ENCODE assay signal across 20 mouse cellular contexts in the genomic region with DNA sequence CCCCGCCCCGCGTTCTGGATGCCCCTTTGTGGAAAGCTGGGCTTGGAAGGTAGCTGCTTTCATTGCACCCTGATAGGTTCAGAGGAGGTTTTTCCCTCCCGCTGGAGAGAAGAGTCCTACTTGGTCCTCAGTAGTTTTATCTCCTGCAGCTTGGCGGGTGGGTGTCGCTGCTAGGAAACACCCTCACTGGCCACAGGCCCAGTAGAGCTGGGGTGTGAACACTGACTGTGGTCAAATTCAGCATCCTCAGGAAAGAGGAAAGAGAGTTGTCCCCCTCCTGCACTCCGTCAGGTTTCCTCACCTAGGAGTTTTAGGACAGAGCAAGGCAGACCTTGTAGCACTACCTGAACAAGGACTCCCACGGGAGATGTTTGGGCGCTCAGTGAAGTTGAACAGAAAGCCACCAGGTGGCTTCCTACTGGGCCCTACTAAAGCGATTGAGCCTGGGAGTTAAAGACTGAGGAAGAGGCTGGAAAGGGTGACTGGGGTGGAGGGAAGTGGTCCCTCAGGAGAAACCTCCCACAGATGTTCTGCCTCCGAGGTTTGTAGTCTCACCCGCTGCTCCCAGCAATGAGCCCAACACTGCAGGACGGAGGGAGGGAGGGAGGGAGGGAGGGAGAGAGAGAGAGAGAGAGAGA. TPM values are rescaled to one million over a fixed set of nuclear protein-coding genes. Genes with fewer than 3 reads are reported as not detected.
DNase-seq lines count a peak whose midpoint lies in the region; ATAC-seq and TF ChIP-seq lines count a peak whose summit lies in the region.
"Had no signal": no experiment of that assay in that cellular context is flagged by ENCODE, and none has a peak within 500 bp of the region (broad histone marks: within the 10 kb centered on the region; RNA-seq: fewer than 3 reads in every experiment).

No protein-coding gene starts in this region.

- DNase-seq in ES-CJ7 (ENCODE audit: low read depth, low spot score) (peak; percentile 59), R1 (ENCODE audit: low read depth, low spot score) (peak; percentile 31), MN1 (ENCODE audit: low spot score) (no peak)
- no peak for DNase-seq in forebrain, embryonic 14.5 days (ENCODE audit: low spot score)
- no peak for DNase-seq in hindbrain, postnatal 0 days (ENCODE audit: low spot score)
- DNase-seq in lung, postnatal 25 days (ENCODE audit: low spot score) = no peak
- DNase-seq: cerebellum, adult 11-12 months; layer of hippocampus, adult 9-11 months; right cerebral cortex, postnatal 4 days; thymus, postnatal 14 days had no signal

- peaks cover 31% of the 10 kb centered on the region for H3K4me1 ChIP-seq in forebrain, embryonic 14.5 days (ENCODE audit: control insufficient read depth, insufficient read depth, low read length)
- H3K4me1 ChIP-seq in hindbrain, postnatal 0 days (ENCODE audit: insufficient read depth, low read length) = 0 out of 2 replicates have a peak, but pooled peaks cover 4% of the 10 kb centered on the region
- H3K4me1 ChIP-seq in kidney, embryonic 14.5 days (ENCODE audit: control insufficient read depth, insufficient read depth, low read length) = 0 out of 2 replicates have a peak, but pooled peaks cover 7% of the 10 kb centered on the region

- H3K9me3 ChIP-seq in forebrain, embryonic 14.5 days (replicated peaks; ENCODE audit: control insufficient read depth, low read length) = no peaks in the 10 kb centered on the region
- no peaks in the 10 kb centered on the region for H3K9me3 ChIP-seq in hindbrain, postnatal 0 days (ENCODE audit: low read length)
- no peaks in the 10 kb centered on the region for H3K9me3 ChIP-seq in kidney, embryonic 14.5 days (ENCODE audit: control insufficient read depth, low read length)
- H3K9me3 ChIP-seq: heart, embryonic 12.5 days; kidney, embryonic 15.5 days had no signal

- no peak for ATAC-seq in forebrain, embryonic 14.5 days
- ATAC-seq in hindbrain, postnatal 0 days = no peak
- no peak for ATAC-seq in kidney, embryonic 14.5 days (ENCODE audit: low FRiP score, low TSS enrichment)

- H3K4me2 ChIP-seq in forebrain, embryonic 14.5 days (ENCODE audit: low read length) = peak overlapping the region; percentile 89
- H3K4me2 ChIP-seq in hindbrain, postnatal 0 days (ENCODE audit: low read depth, low read length) = peak overlapping the region; percentile 62; the same call in 1 of the 2 replicates
- no peak overlapping the region for H3K4me2 ChIP-seq in kidney, embryonic 14.5 days (replicated peaks; ENCODE audit: low read depth, low read length)
- H3K4me2 ChIP-seq: heart, embryonic 12.5 days; kidney, embryonic 15.5 days had no signal

- peak overlapping the region; percentile 51 for H3K4me3 ChIP-seq in forebrain, embryonic 14.5 days (ENCODE audit: low read depth, low read length)
- H3K4me3 ChIP-seq in hindbrain, postnatal 0 days (ENCODE audit: low read length) = 0 out of 2 replicates have a peak overlapping the region, but pooled peaks have one; percentile 10
- no peak overlapping the region for H3K4me3 ChIP-seq in kidney, embryonic 14.5 days (ENCODE audit: low read length)
- H3K4me3 ChIP-seq: erythroblast, embryonic 14.5 days; heart, embryonic 12.5 days; myocyte had no signal

- WGBS in forebrain, embryonic 14.5 days = 6% methylated on average over 13 of the region's 13 CpGs
- 12% methylated on average over 13 of the region's 13 CpGs for WGBS in hindbrain, postnatal 0 days
- 3% methylated on average over 13 of the region's 13 CpGs for WGBS in kidney, embryonic 14.5 days

- H3K27me3 ChIP-seq in forebrain, embryonic 14.5 days (replicated peaks; ENCODE audit: control insufficient read depth, insufficient read depth, low read length) = peaks cover 29% of the 10 kb centered on the region
- H3K27me3 ChIP-seq in hindbrain, postnatal 0 days (ENCODE audit: insufficient read depth, low read length) = peaks cover 62% of the 10 kb centered on the region
- H3K27me3 ChIP-seq in kidney, embryonic 14.5 days (ENCODE audit: control insufficient read depth, insufficient read depth, low read length) = peaks cover 99% of the 10 kb centered on the region

- H3K36me3 ChIP-seq in forebrain, embryonic 14.5 days (ENCODE audit: control insufficient read depth, insufficient read depth, low read length) = no peaks in the 10 kb centered on the region
- H3K36me3 ChIP-seq in hindbrain, postnatal 0 days (ENCODE audit: insufficient read depth, low read length) = no peaks in the 10 kb centered on the region
- H3K36me3 ChIP-seq in kidney, embryonic 14.5 days (ENCODE audit: control insufficient read depth, insufficient read depth, low read length) = no peaks in the 10 kb centered on the region
- H3K36me3 ChIP-seq: heart, embryonic 12.5 days; kidney, embryonic 15.5 days had no signal

- peak overlapping the region; percentile 96 for H3K27ac ChIP-seq in forebrain, embryonic 14.5 days (ENCODE audit: low read depth, low read length)
- H3K27ac ChIP-seq in hindbrain, postnatal 0 days = no peak overlapping the region
- H3K27ac ChIP-seq in kidney, embryonic 14.5 days (ENCODE audit: low read depth, low read length) = no peak overlapping the region
- H3K27ac ChIP-seq: kidney, embryonic 15.5 days; macrophage had no signal

- TF ChIP-seq CTCF in hindbrain, postnatal 0 days (IDR thresholded peaks at IDR 0.05; ENCODE audit: low read depth) = no peak; the same call in 1 of the 2 replicates

- H3K9ac ChIP-seq in forebrain, embryonic 14.5 days (ENCODE audit: low read length) = peak overlapping the region; percentile 89
- no peak overlapping the region for H3K9ac ChIP-seq in hindbrain, postnatal 0 days (replicated peaks; ENCODE audit: low read length)
- no peak overlapping the region for H3K9ac ChIP-seq in kidney, embryonic 14.5 days (ENCODE audit: low read depth, low read length)
- H3K9ac ChIP-seq: heart, embryonic 12.5 days; kidney, embryonic 15.5 days had no signal

RNA-seq across cellular contexts. Expression of a gene that starts 7.8 kb away (rescaled TPM):
- 5.7 and 6.1 TPM in 2 replicates for polyA plus RNA-seq in forebrain, embryonic 14.5 days (2014; fragmentation: Nextera tagmentation; extraction: Ambion mirVana)
- 23.1 and 25.1 TPM in 2 replicates for total RNA-seq in hindbrain, postnatal 0 days (2014; rRNA removed)
- polyA plus RNA-seq in hindbrain, postnatal 0 days (2015; fragmentation: Nextera tagmentation; extraction: Ambion mirVana) = 2.5 and 2.7 TPM in 2 replicates
- not detected in 2 replicates for polyA plus RNA-seq in kidney, embryonic 14.5 days (2014; fragmentation: Nextera tagmentation; extraction: Ambion mirVana)
- total RNA-seq: common myeloid progenitor, adult 5-6 weeks; gastrocnemius, adult 18-20 months; hematopoietic stem cell, adult 5-6 weeks had no signal
- polyA plus RNA-seq: heart, embryonic 12.5 days; kidney, embryonic 15.5 days; liver, embryonic 16.5 days; macrophage; myocyte had no signal

Comparison
In these comparisons a context has a peak if more than half of its experiments do, and no peak if none do; other contexts are left out.
1. DNase-seq: peak in ES-CJ7 (single experiment) and R1 (single experiment); none in forebrain, embryonic 14.5 days (single experiment), hindbrain, postnatal 0 days (single experiment), lung, postnatal 25 days (single experiment) and MN1 (single experiment).